Mouse (Mus musculus) c-Kit-positive CD71-positive TER-119-negative erythroid progenitor cells, embryonic 14.5 days (primary cell): Measurements from ENCODE around the gene Slc3a2.
A peak's percentile ranks its signal among the peaks of the same experiment; 100 is the strongest.
"Not testable (repeated sequence)": the region's sequence is repeated elsewhere in the genome, so short reads cannot be mapped to it uniquely, and the experiment has no call there.

ENCODE experiments used
- DNase-seq: peaks from one replicate; pipeline ENCODE4 v3.0.0-alpha.2; 2013; ENCODE audit warnings: low read depth

Gene Slc3a2

GRCm38 (mm10) chr19:8727495-8728114 lies 4.4 kb upstream of the Slc3a2 start:
- DNase-seq: no peak

- no peak for DNase-seq
Measured at GRCm38 (mm10) chr19:8726609-8727390, 3.6 kb upstream of the Slc3a2 start.

- no peak for DNase-seq
Measured at GRCm38 (mm10) chr19:8725081-8725613, 2.0 kb upstream of the Slc3a2 start.

- no peak for DNase-seq
Measured at GRCm38 (mm10) chr19:8724392-8724791, 1.2 kb upstream of the Slc3a2 start.

GRCm38 (mm10) chr19:8723574-8724346 lies 591 bp upstream of the Slc3a2 start:
- no peak for DNase-seq

GRCm38 (mm10) chr19:8722559-8722906 lies 636 bp downstream of the Slc3a2 start:
- DNase-seq: no peak

- no peak for DNase-seq
Measured at GRCm38 (mm10) chr19:8722021-8722420, 1.1 kb downstream of the Slc3a2 start.

- no peak for DNase-seq
Measured at GRCm38 (mm10) chr19:8721378-8721777, 1.8 kb downstream of the Slc3a2 start.

GRCm38 (mm10) chr19:8719037-8719436 lies 4.1 kb downstream of the Slc3a2 start:
- DNase-seq: not testable (repeated sequence)

- DNase-seq: no peak
Measured at GRCm38 (mm10) chr19:8718357-8718756, 4.8 kb downstream of the Slc3a2 start.

GRCm38 (mm10) chr19:8716767-8717475 lies 6.2 kb downstream of the Slc3a2 start:
- DNase-seq: no peak

GRCm38 (mm10) chr19:8715868-8716766 lies 7.1 kb downstream of the Slc3a2 start:
- DNase-seq: no peak

- peak; percentile 85 for DNase-seq
Measured at GRCm38 (mm10) chr19:8714653-8715481, 8.3 kb downstream of the Slc3a2 start.

- no peak for DNase-seq
Measured at GRCm38 (mm10) chr19:8713997-8714652, 9.0 kb downstream of the Slc3a2 start.

GRCm38 (mm10) chr19:8713306-8713996 lies 9.7 kb downstream of the Slc3a2 start:
- peak; percentile 82 for DNase-seq

- DNase-seq: peak; percentile 89
Measured at GRCm38 (mm10) chr19:8712870-8713305, 10.3 kb downstream of the Slc3a2 start.

GRCm38 (mm10) chr19:8711949-8712869 lies 11.0 kb downstream of the Slc3a2 start:
- DNase-seq: no peak

GRCm38 (mm10) chr19:8711506-8711905 lies 11.7 kb downstream of the Slc3a2 start:
- DNase-seq: no peak
